Mouse (Mus musculus) ES-E14 (cell line): ENCODE measurements around the gene Eif4ebp2. TPM values are rescaled to one million over a fixed set of nuclear protein-coding genes. Genes with fewer than 3 reads are reported as not detected.

ENCODE experiments used
- DNase-seq: peaks from one replicate; pipeline ENCODE4 v3.0.0-alpha.2; 2013; ENCODE audit warnings: low read depth, low spot score
- H3K27ac ChIP-seq: 2 replicates; pipeline ENCODE4 v1.5.1; 2012; ENCODE audit warnings: low read depth, mild to moderate bottlenecking, low read length, moderate library complexity, mixed read lengths; ENCODE audit not compliant: poor library complexity, insufficient read depth, severe bottlenecking
- H3K36me3 ChIP-seq: 2 replicates; pipeline ENCODE4 v1.6.1; 2012; ENCODE audit warnings: mild to moderate bottlenecking, low read length, moderate library complexity, mixed read lengths; ENCODE audit not compliant: control insufficient read depth, poor library complexity, insufficient read depth, severe bottlenecking
- H3K4me1 ChIP-seq, 2 experiments: fragments of 150-350 bp in 1 of 2; sonication (generic) in 1 of 2; 2 replicates each; pipeline ENCODE4 v1.6.1; 2012; ENCODE audit warnings: low read length in 2 of 2, mild to moderate bottlenecking in 1 of 2, mixed read lengths in 1 of 2; ENCODE audit not compliant: control insufficient read depth in 2 of 2, insufficient read depth in 2 of 2, poor library complexity in 1 of 2
- H3K4me3 ChIP-seq, 2 experiments: fragments of 150-350 bp in 1 of 2; sonication (generic) in 1 of 2; 2 replicates each; pipeline ENCODE4 v1.5.1; 2012; ENCODE audit warnings: low read length in 2 of 2, low read depth in 1 of 2, mild to moderate bottlenecking in 1 of 2, mixed read lengths in 1 of 2; ENCODE audit not compliant: insufficient read depth in 1 of 2, poor library complexity in 1 of 2, severe bottlenecking in 1 of 2
- H3K9ac ChIP-seq: 2 replicates; pipeline ENCODE4 v1.6.1; 2012; ENCODE audit warnings: low read depth, mild to moderate bottlenecking, low read length, mixed read lengths; ENCODE audit not compliant: poor library complexity, insufficient read depth, severe bottlenecking
- H3K9me3 ChIP-seq: fragments of 150-350 bp; sonication (generic); 2 replicates; pipeline ENCODE4 v1.6.1; 2012; ENCODE audit warnings: low read depth, mild to moderate bottlenecking, low read length; ENCODE audit not compliant: control insufficient read depth, insufficient read depth
- CHD2 ChIP-seq: IDR thresholded peaks from 2 replicates; pipeline ENCODE4 v1.6.1; 2014; ENCODE audit warnings: mild to moderate bottlenecking, low read depth, low read length, inconsistent platforms
- HCFC1 ChIP-seq: IDR thresholded peaks from 2 replicates; pipeline ENCODE4 v1.6.1; 2012; ENCODE audit warnings: low read length, inconsistent platforms, borderline replicate concordance; ENCODE audit not compliant: insufficient read depth
- MAFK ChIP-seq: IDR thresholded peaks from 2 replicates; pipeline ENCODE4 v1.6.1; 2014; ENCODE audit warnings: mild to moderate bottlenecking, low read depth, low read length, inconsistent platforms; ENCODE audit not compliant: insufficient read depth
- ZC3H11A ChIP-seq: IDR thresholded peaks from 2 replicates; pipeline ENCODE4 v1.6.1; 2012; ENCODE audit warnings: low read depth, mild to moderate bottlenecking, inconsistent platforms, low read length, borderline replicate concordance
- ZNF384 ChIP-seq: IDR thresholded peaks from 2 replicates; pipeline ENCODE4 v1.6.1; 2012; ENCODE audit warnings: low read depth, low read length, inconsistent platforms
- in situ Hi-C, 2 experiments: fragments of 600-800 bp; cut with MboI; formaldehyde crosslinking; loops; one replicate each; pipeline ENCODE4 v1.15.1; 2025; ENCODE audit warnings: low sequenced_read_pairs in 2 of 2, inconsistent platforms in 1 of 2; ENCODE audit not compliant: unreplicated experiment in 2 of 2
- total RNA-seq: library from RNA; depleted of rRNA; stranded (reverse); fragments of 300-350 nt; gene quantifications from 2 replicates; pipeline ENCODE4 v1.2.3, GENCODE M21; 2012

Eif4ebp2 gene
- total RNA-seq, 1 experiment = 32.3 TPM

GRCm38 (mm10) chr10:61426251-61426757, 26.2 kb downstream of the Eif4ebp2 start:
- peaks cover 53% of the 10 kb centered on the region for H3K36me3 ChIP-seq
- no peak overlapping the region for H3K27ac ChIP-seq
- no peaks in the 10 kb centered on the region for H3K9me3 ChIP-seq
- H3K4me1 ChIP-seq = peaks cover 0 to 12% of the 10 kb centered on the region in 2 experiments; a peak in 3 of 4 replicates
- H3K4me3 ChIP-seq = no peak overlapping the region
- no peak for DNase-seq
- in situ Hi-C loops = no loop called here
- no peak overlapping the region for H3K9ac ChIP-seq
- TF ChIP-seq HCFC1 (no peak), ZC3H11A (no peak), CHD2 (no peak), MAFK (no peak), ZNF384 (no peak)

- DNase-seq = no peak
- in situ Hi-C loops = no loop called here
- Histone ChIP-seq H3K4me1 (peaks cover 0 to 12% of the 10 kb centered on the region in 2 experiments; a peak in 3 of 4 replicates), H3K36me3 (peaks cover 50% of the 10 kb centered on the region), H3K9me3 (no peaks in the 10 kb centered on the region), H3K4me3 (no peak overlapping the region), H3K27ac (no peak overlapping the region), H3K9ac (no peak overlapping the region)
- no peak for TF ChIP-seq ZNF384
- no peak for TF ChIP-seq CHD2
- TF ChIP-seq ZC3H11A = no peak
- no peak for TF ChIP-seq HCFC1
- no peak for TF ChIP-seq MAFK
Measured at GRCm38 (mm10) chr10:61425047-61425446, 27.4 kb downstream of the Eif4ebp2 start.

DNA sequence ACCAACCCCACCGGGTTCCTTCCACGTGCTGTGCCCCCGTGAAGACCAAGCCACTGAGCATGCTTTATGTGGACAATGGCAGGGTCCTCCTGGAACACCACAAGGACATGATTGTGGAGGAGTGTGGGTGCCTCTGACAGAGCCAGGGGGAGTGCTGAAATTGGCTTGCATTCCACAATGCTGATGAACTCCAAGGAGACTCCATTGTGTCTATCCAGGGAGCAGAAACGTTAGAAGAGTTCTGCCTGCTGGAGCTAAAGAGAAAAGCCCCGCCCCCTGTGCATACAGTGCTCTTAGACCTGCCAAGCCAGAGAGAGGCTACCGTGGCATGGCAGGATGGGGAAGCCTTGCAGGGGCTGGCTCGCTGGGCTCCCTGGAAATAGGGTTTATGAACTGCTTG, 28.0 kb downstream of the Eif4ebp2 start:
- no peak for DNase-seq
- H3K9ac ChIP-seq = no peak overlapping the region
- no peak overlapping the region for H3K27ac ChIP-seq
- H3K36me3 ChIP-seq = peaks cover 50% of the 10 kb centered on the region
- H3K9me3 ChIP-seq = no peaks in the 10 kb centered on the region
- peaks cover 0 to 9% of the 10 kb centered on the region in 2 experiments; a peak in 3 of 4 replicates for H3K4me1 ChIP-seq
- TF ChIP-seq HCFC1 (no peak), MAFK (no peak), ZNF384 (no peak), ZC3H11A (no peak), CHD2 (no peak)
- no peak overlapping the region for H3K4me3 ChIP-seq
- in situ Hi-C loops = no loop called here

DNA sequence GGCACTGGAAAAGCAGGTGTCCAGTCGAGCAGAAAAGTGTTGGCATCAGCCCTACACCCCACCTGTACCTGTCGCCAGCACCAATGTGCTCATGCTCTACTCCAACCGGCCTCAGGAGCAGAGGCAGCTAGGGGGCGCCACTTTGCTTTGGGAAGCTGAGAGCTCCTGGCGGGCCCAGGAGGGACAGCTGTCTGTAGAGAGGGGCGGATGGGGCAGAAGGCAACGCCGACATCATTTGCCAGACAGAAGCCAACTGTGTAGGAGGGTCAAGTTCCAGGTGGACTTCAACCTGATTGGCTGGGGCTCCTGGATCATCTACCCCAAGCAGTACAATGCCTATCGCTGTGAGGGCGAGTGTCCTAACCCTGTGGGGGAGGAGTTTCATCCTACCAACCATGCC, 29.2 kb downstream of the Eif4ebp2 start:
- H3K36me3 ChIP-seq = peaks cover 53% of the 10 kb centered on the region
- H3K27ac ChIP-seq = no peak overlapping the region
- H3K9me3 ChIP-seq = no peaks in the 10 kb centered on the region
- no peak overlapping the region for H3K9ac ChIP-seq
- TF ChIP-seq MAFK (no peak), HCFC1 (no peak), ZC3H11A (no peak), ZNF384 (no peak), CHD2 (no peak)
- H3K4me1 ChIP-seq = peaks cover 0 to 9% of the 10 kb centered on the region in 2 experiments; a peak in 3 of 4 replicates
- in situ Hi-C loops = no loop called here
- peak; percentile 69 for DNase-seq
- peak overlapping the region; percentile 0; a peak in 1 of 4 replicates for H3K4me3 ChIP-seq

DNA sequence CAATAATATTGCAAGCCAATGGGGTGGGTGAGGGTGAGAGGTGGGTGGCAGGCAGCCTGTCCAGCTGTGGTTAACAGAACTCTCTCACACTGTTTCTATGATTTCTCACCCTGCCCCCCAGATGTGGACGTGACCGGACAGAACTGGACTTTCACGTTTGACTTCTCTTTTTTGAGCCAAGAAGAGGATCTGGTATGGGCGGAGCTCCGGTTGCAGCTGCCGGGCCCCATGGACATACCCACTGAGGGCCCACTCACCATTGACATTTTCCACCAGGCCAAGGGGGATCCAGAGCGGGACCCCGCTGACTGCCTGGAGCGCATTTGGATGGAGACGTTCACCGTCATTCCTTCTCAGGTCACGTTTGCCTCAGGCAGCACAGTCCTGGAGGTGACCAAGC, 29.6 kb downstream of the Eif4ebp2 start:
- TF ChIP-seq HCFC1 (no peak), MAFK (no peak), CHD2 (no peak), ZC3H11A (no peak)
- in situ Hi-C loops = no loop called here

More for the DNA sequence above, 29.6 kb downstream of the Eif4ebp2 start:
- Histone ChIP-seq H3K4me1 (peaks cover 0 to 9% of the 10 kb centered on the region in 2 experiments; a peak in 3 of 4 replicates), H3K27ac (no peak overlapping the region), H3K4me3 (peak overlapping the region; percentile 0; a peak in 1 of 4 replicates), H3K9ac (no peak overlapping the region), H3K36me3 (peaks cover 53% of the 10 kb centered on the region), H3K9me3 (no peaks in the 10 kb centered on the region)
- no peak for DNase-seq
